Mouse (Mus musculus) ES-E14 (cell line): ENCODE results near the gene Gm28035. TPM values are rescaled to one million over a fixed set of nuclear protein-coding genes. Genes with fewer than 3 reads are reported as not detected.

Experiments
- DNase-seq: peaks from one replicate; pipeline ENCODE4 v3.0.0-alpha.2; 2013; ENCODE audit warnings: low read depth, low spot score
- H3K27ac ChIP-seq: 2 replicates; pipeline ENCODE4 v1.5.1; 2012; ENCODE audit warnings: low read depth, mild to moderate bottlenecking, low read length, moderate library complexity, mixed read lengths; ENCODE audit not compliant: poor library complexity, insufficient read depth, severe bottlenecking
- H3K36me3 ChIP-seq: 2 replicates; pipeline ENCODE4 v1.6.1; 2012; ENCODE audit warnings: mild to moderate bottlenecking, low read length, moderate library complexity, mixed read lengths; ENCODE audit not compliant: control insufficient read depth, poor library complexity, insufficient read depth, severe bottlenecking
- H3K4me1 ChIP-seq, 2 experiments: fragments of 150-350 bp in 1 of 2; sonication (generic) in 1 of 2; 2 replicates each; pipeline ENCODE4 v1.6.1; 2012; ENCODE audit warnings: low read length in 2 of 2, mild to moderate bottlenecking in 1 of 2, mixed read lengths in 1 of 2; ENCODE audit not compliant: control insufficient read depth in 2 of 2, insufficient read depth in 2 of 2, poor library complexity in 1 of 2
- H3K4me3 ChIP-seq, 2 experiments: fragments of 150-350 bp in 1 of 2; sonication (generic) in 1 of 2; 2 replicates each; pipeline ENCODE4 v1.5.1; 2012; ENCODE audit warnings: low read length in 2 of 2, low read depth in 1 of 2, mild to moderate bottlenecking in 1 of 2, mixed read lengths in 1 of 2; ENCODE audit not compliant: insufficient read depth in 1 of 2, poor library complexity in 1 of 2, severe bottlenecking in 1 of 2
- H3K9ac ChIP-seq: 2 replicates; pipeline ENCODE4 v1.6.1; 2012; ENCODE audit warnings: low read depth, mild to moderate bottlenecking, low read length, mixed read lengths; ENCODE audit not compliant: poor library complexity, insufficient read depth, severe bottlenecking
- H3K9me3 ChIP-seq: fragments of 150-350 bp; sonication (generic); 2 replicates; pipeline ENCODE4 v1.6.1; 2012; ENCODE audit warnings: low read depth, mild to moderate bottlenecking, low read length; ENCODE audit not compliant: control insufficient read depth, insufficient read depth
- CHD2 ChIP-seq: IDR thresholded peaks from 2 replicates; pipeline ENCODE4 v1.6.1; 2014; ENCODE audit warnings: mild to moderate bottlenecking, low read depth, low read length, inconsistent platforms
- HCFC1 ChIP-seq: IDR thresholded peaks from 2 replicates; pipeline ENCODE4 v1.6.1; 2012; ENCODE audit warnings: low read length, inconsistent platforms, borderline replicate concordance; ENCODE audit not compliant: insufficient read depth
- MAFK ChIP-seq: IDR thresholded peaks from 2 replicates; pipeline ENCODE4 v1.6.1; 2014; ENCODE audit warnings: mild to moderate bottlenecking, low read depth, low read length, inconsistent platforms; ENCODE audit not compliant: insufficient read depth
- ZC3H11A ChIP-seq: IDR thresholded peaks from 2 replicates; pipeline ENCODE4 v1.6.1; 2012; ENCODE audit warnings: low read depth, mild to moderate bottlenecking, inconsistent platforms, low read length, borderline replicate concordance
- ZNF384 ChIP-seq: IDR thresholded peaks from 2 replicates; pipeline ENCODE4 v1.6.1; 2012; ENCODE audit warnings: low read depth, low read length, inconsistent platforms
- in situ Hi-C, 2 experiments: fragments of 600-800 bp; cut with MboI; formaldehyde crosslinking; loops; one replicate each; pipeline ENCODE4 v1.15.1; 2025; ENCODE audit warnings: low sequenced_read_pairs in 2 of 2, inconsistent platforms in 1 of 2; ENCODE audit not compliant: unreplicated experiment in 2 of 2
- total RNA-seq: library from RNA; depleted of rRNA; stranded (reverse); fragments of 300-350 nt; gene quantifications from 2 replicates; pipeline ENCODE4 v1.2.3, GENCODE M21; 2012

Gm28035 gene
- total RNA-seq, 1 experiment = 0.76 TPM

DNA sequence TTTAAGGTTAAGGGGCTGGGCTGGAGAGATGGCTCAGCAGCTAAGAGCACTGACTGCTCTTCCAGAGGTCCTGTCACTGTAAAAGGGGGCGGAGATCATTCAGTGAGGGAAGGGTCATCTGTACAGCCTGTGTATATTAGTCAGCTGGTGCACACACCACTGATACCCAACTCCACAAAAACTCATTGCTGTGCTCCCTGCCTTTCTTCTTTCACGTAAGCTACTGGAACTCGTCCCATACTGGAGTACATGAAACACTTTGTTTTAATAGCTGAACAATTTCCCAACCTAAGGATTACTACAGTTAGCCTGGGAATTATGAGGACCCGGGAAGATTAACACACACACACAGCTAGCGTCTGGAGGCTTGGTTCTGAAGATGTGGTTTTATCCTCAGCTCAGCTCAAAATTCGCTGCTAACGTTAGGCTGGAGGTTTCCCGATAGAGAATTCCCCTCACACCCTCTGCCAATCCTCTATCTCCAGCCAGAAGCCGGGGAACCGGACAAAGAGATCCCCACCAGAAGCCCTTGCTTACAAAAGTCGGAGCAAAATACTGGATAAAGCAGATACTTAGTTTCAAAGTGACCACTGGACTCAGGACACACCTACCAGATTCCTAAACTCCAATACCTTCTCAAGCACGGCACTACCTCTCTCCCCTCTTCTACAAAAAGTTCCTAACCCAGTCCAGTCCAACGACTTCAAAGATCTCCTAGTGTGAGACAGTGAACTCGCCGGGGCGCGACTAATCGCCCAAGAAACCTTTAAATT lies 3.8 kb upstream of the Gm28035 start:
- in situ Hi-C loops = no loop called here
- H3K9ac ChIP-seq = peak overlapping the region; percentile 92
- peaks cover 6% of the 10 kb centered on the region; the same call in 1 of the 2 replicates for H3K36me3 ChIP-seq
- DNase-seq = no peak
- H3K27ac ChIP-seq = peak overlapping the region; percentile 48; the same call in 1 of the 2 replicates
- H3K4me3 ChIP-seq = peak overlapping the region; percentile 84 to 90
- 0 out of 2 replicates have a peak, but pooled peaks cover 2% of the 10 kb centered on the region for H3K9me3 ChIP-seq
- no peak for TF ChIP-seq CHD2
- no peak for TF ChIP-seq MAFK
- TF ChIP-seq HCFC1 = no peak
- no peak for TF ChIP-seq ZNF384
- no peak for TF ChIP-seq ZC3H11A
- peaks cover 0 to 5% of the 10 kb centered on the region in 2 experiments; a peak in 1 of 4 replicates for H3K4me1 ChIP-seq

- Histone ChIP-seq H3K27ac (peak within 1 kb of the TSS; percentile 48; the same call in 1 of the 2 replicates), H3K9ac (peak within 1 kb of the TSS; percentile 92), H3K36me3 (peaks cover 6% of the 10 kb centered on the region; the same call in 1 of the 2 replicates), H3K4me1 (peaks cover 0 to 5% of the 10 kb centered on the region in 2 experiments; a peak in 1 of 4 replicates), H3K4me3 (peak within 1 kb of the TSS; percentile 84 to 90), H3K9me3 (0 out of 2 replicates have a peak, but pooled peaks cover 2% of the 10 kb centered on the region)
- in situ Hi-C loops = no loop called here
- peak; percentile 97 for DNase-seq
- TF ChIP-seq ZC3H11A = no peak
- peak; percentile 92 for TF ChIP-seq HCFC1
Measured at GRCm38 (mm10) chr2:30237199-30237880, 3.0 kb upstream of the Gm28035 start, which contains the start of gene Lrrc8a. Gene Lrrc8a (plus strand): TSS chr2:30237715.

DNA sequence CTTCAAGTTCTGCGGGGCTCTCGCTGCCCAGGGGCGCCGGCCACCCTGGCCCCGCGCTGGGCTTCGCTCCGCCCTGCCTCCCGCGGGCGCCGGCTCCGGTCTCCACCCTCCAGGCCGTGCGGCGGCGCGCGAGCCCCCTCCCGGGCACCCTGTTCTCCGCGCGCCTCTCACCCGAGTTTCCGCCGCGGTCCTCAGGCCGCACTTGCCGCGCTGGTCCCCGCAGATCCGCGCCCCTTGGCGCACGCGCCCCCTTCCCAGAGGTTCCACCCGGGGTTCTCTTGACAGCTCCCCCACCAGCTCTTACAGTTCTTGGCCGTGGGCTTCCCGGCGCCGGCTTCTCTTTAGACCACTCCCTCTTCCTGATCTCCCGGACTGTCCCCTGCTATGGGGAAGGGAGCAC lies 2.5 kb upstream of the Gm28035 start:
- Histone ChIP-seq H3K4me1 (peaks cover 0 to 8% of the 10 kb centered on the region in 2 experiments; a peak in 1 of 4 replicates), H3K36me3 (peaks cover 6% of the 10 kb centered on the region; the same call in 1 of the 2 replicates), H3K9ac (peak overlapping the region; percentile 85), H3K9me3 (no peaks in the 10 kb centered on the region), H3K27ac (peak overlapping the region; percentile 33; the same call in 1 of the 2 replicates), H3K4me3 (peak overlapping the region; percentile 84 to 90)
- TF ChIP-seq CHD2 = no peak
- no peak for DNase-seq
- in situ Hi-C loops = no loop called here

- Histone ChIP-seq H3K4me3 (no peak overlapping the region), H3K4me1 (peaks cover 0 to 11% of the 10 kb centered on the region in 2 experiments; a peak in 1 of 4 replicates), H3K9ac (no peak overlapping the region), H3K36me3 (peaks cover 9% of the 10 kb centered on the region; the same call in 1 of the 2 replicates), H3K9me3 (no peaks in the 10 kb centered on the region), H3K27ac (no peak overlapping the region)
- TF ChIP-seq HCFC1 (no peak), CHD2 (no peak), ZC3H11A (no peak), MAFK (no peak), ZNF384 (no peak)
- DNase-seq = no peak
- in situ Hi-C loops = no loop called here
Measured at GRCm38 (mm10) chr2:30238906-30239465, 1.4 kb upstream of the Gm28035 start.
